Mouse (Mus musculus) lung, postnatal 0 days (tissue): ENCODE data around the gene Tex36. TPM values are rescaled to one million over a fixed set of nuclear protein-coding genes. Genes with fewer than 3 reads are reported as not detected.
A peak's percentile ranks its signal among the peaks of the same experiment; 100 is the strongest.

Source experiments
- ATAC-seq: fragments of 200-750 bp; cut with Nextera tagmentation; 2 replicates; pipeline ENCODE4 v1.8.0; 2017; ENCODE audit warnings: moderate library complexity
- DNase-seq: peaks from one replicate; pipeline ENCODE4 v3.0.0-alpha.2; 2016; ENCODE audit warnings: low spot score
- H3K27ac ChIP-seq: fragments of 300-500 bp; sonication (generic); 2 replicates; pipeline ENCODE4 v1.5.1; 2014; ENCODE audit warnings: antibody characterized with exemption, mild to moderate bottlenecking, low read length, mixed read lengths
- H3K27me3 ChIP-seq: fragments of 300-500 bp; sonication (generic); replicated peaks from 2 replicates; pipeline ENCODE4 v1.6.1; 2014; ENCODE audit warnings: low read length, mixed read lengths; ENCODE audit not compliant: insufficient read depth
- H3K36me3 ChIP-seq: fragments of 300-500 bp; sonication (generic); 2 replicates; pipeline ENCODE4 v1.6.1; 2014; ENCODE audit warnings: low read length, mixed read lengths; ENCODE audit not compliant: insufficient read depth
- H3K4me1 ChIP-seq: fragments of 300-500 bp; sonication (generic); 2 replicates; pipeline ENCODE4 v1.6.1; 2014; ENCODE audit warnings: antibody characterized with exemption, low read depth, low read length, mixed read lengths; ENCODE audit not compliant: insufficient read depth
- H3K4me2 ChIP-seq: fragments of 300-500 bp; sonication (generic); replicated peaks from 2 replicates; pipeline ENCODE4 v1.6.1; 2014; ENCODE audit warnings: low read depth, mild to moderate bottlenecking, low read length, moderate library complexity, mixed read lengths
- H3K4me3 ChIP-seq: fragments of 300-500 bp; sonication (generic); 2 replicates; pipeline ENCODE4 v1.5.1; 2014; ENCODE audit warnings: low read depth, low read length
- H3K9ac ChIP-seq: fragments of 300-500 bp; sonication (generic); replicated peaks from 2 replicates; pipeline ENCODE4 v1.6.1; 2014; ENCODE audit warnings: low read depth, mild to moderate bottlenecking
- H3K9me3 ChIP-seq: fragments of 300-500 bp; sonication (generic); 2 replicates; pipeline ENCODE4 v1.6.1; 2016; ENCODE audit warnings: low read length, mixed read lengths
- CTCF ChIP-seq: IDR thresholded peaks from 2 replicates; pipeline ENCODE4 v1.5.1; 2016; ENCODE audit warnings: antibody characterized with exemption, mild to moderate bottlenecking
- EP300 ChIP-seq: IDR thresholded peaks from 2 replicates; pipeline ENCODE4 v1.6.1; 2016; ENCODE audit warnings: antibody characterized with exemption, mild to moderate bottlenecking, control low read depth
- WGBS: fragments of 180-500 bp; shearing (Covaris S2); extraction: QIAGEN DNeasy Blood & Tissue Kit; methylation state at CpG from one replicate; pipeline ENCODE4 v1.1.7; 2014; 5-methylcytosine and 5-hydroxymethylcytosine counted together
- polyA plus RNA-seq: library from polyadenylated mRNA; unstranded; fragments of >200 nt; fragmentation: Nextera tagmentation; extraction: Ambion mirVana; gene quantifications from 2 replicates; pipeline ENCODE4 v1.2.1, GENCODE M21; 2015

Tex36 gene
- polyA plus RNA-seq, 1 experiment from 2014 or later: not detected

- Histone ChIP-seq H3K4me1 (no peaks in the 10 kb centered on the region), H3K4me2 (no peak overlapping the region), H3K9ac (no peak overlapping the region), H3K9me3 (no peaks in the 10 kb centered on the region), H3K36me3 (no peaks in the 10 kb centered on the region), H3K27ac (no peak overlapping the region), H3K4me3 (no peak overlapping the region), H3K27me3 (no peaks in the 10 kb centered on the region)
- TF ChIP-seq EP300 (no peak), CTCF (no peak)
- DNase-seq: no peak
- no peak for ATAC-seq
- WGBS: 66% methylated on average over 2 of the region's 2 CpGs
Observed at GRCm38 (mm10) chr7:133612981-133613380, 11.0 kb upstream of the Tex36 start.

DNA sequence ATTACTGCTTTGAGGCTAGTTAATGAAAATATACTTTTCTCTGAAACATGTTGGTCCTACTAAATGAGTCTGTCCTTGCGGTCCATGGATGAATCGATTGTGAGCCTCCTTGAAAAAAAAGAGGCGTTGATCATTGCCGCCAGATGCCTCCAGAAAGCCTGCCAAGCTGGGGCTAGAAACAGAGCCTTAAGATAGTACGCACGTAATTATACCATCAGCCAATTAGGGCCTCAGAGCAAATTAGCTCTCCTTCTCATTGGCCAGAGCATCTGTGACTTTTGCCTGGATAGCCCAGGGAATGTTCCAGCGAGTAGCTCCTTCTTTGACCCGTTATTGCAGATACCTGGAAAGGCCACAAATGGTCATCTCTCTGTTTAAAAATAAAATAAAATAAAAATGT, 7.6 kb upstream of the Tex36 start:
- Histone ChIP-seq H3K27me3 (no peaks in the 10 kb centered on the region), H3K4me2 (no peak overlapping the region), H3K9ac (no peak overlapping the region), H3K9me3 (no peaks in the 10 kb centered on the region), H3K36me3 (no peaks in the 10 kb centered on the region), H3K4me3 (no peak overlapping the region), H3K27ac (no peak overlapping the region), H3K4me1 (no peaks in the 10 kb centered on the region)
- TF ChIP-seq CTCF (no peak), EP300 (no peak)
- peak; percentile 34 for DNase-seq
- 52% methylated on average over 8 of the region's 8 CpGs for WGBS
- ATAC-seq: no peak

GRCm38 (mm10) chr7:133608631-133609340, 6.8 kb upstream of the Tex36 start:
- ATAC-seq (no peak), DNase-seq (no peak)
- Histone ChIP-seq H3K4me2 (no peak overlapping the region), H3K27ac (no peak overlapping the region), H3K9me3 (no peaks in the 10 kb centered on the region), H3K27me3 (no peaks in the 10 kb centered on the region), H3K36me3 (no peaks in the 10 kb centered on the region), H3K9ac (no peak overlapping the region), H3K4me1 (no peaks in the 10 kb centered on the region), H3K4me3 (no peak overlapping the region)
- TF ChIP-seq EP300: no peak
- no peak for TF ChIP-seq CTCF
- WGBS: 53% methylated on average over 13 of the region's 13 CpGs

DNA sequence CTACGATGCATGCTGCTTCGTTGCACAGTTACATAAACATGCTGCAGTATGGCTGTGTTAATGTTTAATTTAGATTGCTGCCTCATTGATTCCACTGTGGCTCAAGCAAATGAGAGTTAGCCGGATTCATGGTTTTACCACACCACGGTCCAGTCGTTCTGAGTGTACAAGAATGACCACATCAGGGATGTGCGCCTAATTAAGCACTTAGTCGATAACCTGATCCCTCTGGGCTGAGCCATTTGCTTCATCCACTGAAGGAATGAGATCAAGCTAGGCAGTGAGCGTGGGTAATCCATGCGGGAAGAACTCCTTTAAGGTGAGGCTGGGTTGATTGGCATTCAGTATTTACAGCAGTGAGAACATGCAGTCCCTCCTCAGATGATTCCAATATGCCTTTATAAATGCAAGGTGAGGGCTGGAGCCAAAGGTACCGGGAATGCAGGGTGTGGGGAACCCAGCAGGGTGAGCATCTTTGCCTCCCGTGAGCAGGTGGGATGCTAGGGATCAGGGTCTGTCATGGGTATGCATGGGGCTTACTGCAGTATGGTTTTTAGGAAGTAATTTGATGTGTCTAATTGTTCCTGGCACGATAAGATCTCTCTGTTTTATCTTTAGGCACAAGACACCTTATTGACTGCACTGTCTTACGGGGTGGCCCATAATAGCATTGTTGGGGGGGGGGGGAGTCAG, 6.1 kb upstream of the Tex36 start:
- WGBS: 82% methylated on average over 13 of the region's 13 CpGs
- Histone ChIP-seq H3K4me3 (no peak overlapping the region), H3K36me3 (no peaks in the 10 kb centered on the region), H3K9me3 (no peaks in the 10 kb centered on the region), H3K27ac (no peak overlapping the region), H3K9ac (no peak overlapping the region), H3K27me3 (no peaks in the 10 kb centered on the region), H3K4me1 (no peaks in the 10 kb centered on the region), H3K4me2 (no peak overlapping the region)
- DNase-seq: no peak
- TF ChIP-seq CTCF (no peak), EP300 (no peak)
- no peak for ATAC-seq

GRCm38 (mm10) chr7:133607331-133607730, 5.4 kb upstream of the Tex36 start:
- Histone ChIP-seq H3K36me3 (no peaks in the 10 kb centered on the region), H3K27me3 (no peaks in the 10 kb centered on the region), H3K9me3 (no peaks in the 10 kb centered on the region), H3K4me2 (no peak overlapping the region), H3K4me1 (no peaks in the 10 kb centered on the region), H3K9ac (no peak overlapping the region), H3K4me3 (no peak overlapping the region), H3K27ac (no peak overlapping the region)
- DNase-seq (no peak), ATAC-seq (no peak)
- 63% methylated on average over 5 of the region's 5 CpGs for WGBS
- TF ChIP-seq CTCF (no peak), EP300 (no peak)

DNA sequence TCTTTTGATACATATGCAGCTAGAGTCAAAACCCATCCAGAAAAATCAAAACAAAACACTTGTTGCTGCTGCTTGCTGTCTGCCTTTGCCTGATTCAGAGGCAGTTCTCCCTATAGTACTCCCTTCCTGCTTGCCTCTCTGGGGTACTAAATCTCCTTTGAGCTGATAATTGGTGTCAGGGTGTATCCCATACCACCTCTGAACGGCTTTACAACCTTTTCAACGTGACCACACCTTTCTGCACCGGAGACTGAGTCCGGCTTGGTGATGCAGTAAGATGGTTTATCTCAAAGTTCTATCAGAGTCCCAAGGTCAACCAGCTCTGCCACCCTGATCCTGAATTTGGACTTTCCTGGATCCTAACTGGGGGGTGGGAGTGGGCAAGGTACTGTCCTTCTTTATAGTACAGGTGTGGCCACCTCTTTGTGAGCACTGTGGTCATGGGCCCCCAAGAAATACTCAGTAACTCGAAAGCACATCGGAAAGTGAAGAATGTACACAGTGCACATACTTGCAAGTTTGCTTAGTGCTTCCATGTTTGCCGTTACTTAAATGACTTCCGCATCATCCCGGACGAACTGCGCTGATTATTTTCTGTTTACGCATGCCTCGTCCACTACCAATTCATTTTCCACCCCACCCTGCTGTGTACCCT, 2.6 kb upstream of the Tex36 start:
- Histone ChIP-seq H3K9me3 (no peaks in the 10 kb centered on the region), H3K4me1 (no peaks in the 10 kb centered on the region), H3K4me2 (no peak overlapping the region), H3K36me3 (no peaks in the 10 kb centered on the region), H3K27ac (no peak overlapping the region), H3K9ac (no peak overlapping the region), H3K4me3 (no peak overlapping the region), H3K27me3 (no peaks in the 10 kb centered on the region)
- DNase-seq: no peak
- 44% methylated on average over 13 of the region's 13 CpGs for WGBS
- ATAC-seq: no peak
- no peak for TF ChIP-seq EP300
- TF ChIP-seq CTCF: no peak
